Mouse (Mus musculus) embryonic stem cell, embryonic (primary cell): Measurements from ENCODE around the gene Gm38431.

Experiments
- CTCF ChIA-PET, 4 experiments: fragments of 300-600 bp in 2 of 4; fragments of 350-600 bp in 2 of 4; sonication (Branson Sonifier 250); formaldehyde crosslinking; loops; one replicate each; lab custom pipeline; 2022; ENCODE audit warnings: inconsistent platforms in 2 of 4; lab: Charles Lee
- POLR2A ChIA-PET, 4 experiments: fragments of 300-600 bp in 2 of 4; fragments of 350-600 bp in 2 of 4; sonication (Branson Sonifier 250); formaldehyde crosslinking; loops; one replicate each; lab custom pipeline; 2022; ENCODE audit warnings: antibody characterized with exemption in 4 of 4, inconsistent platforms in 1 of 4; lab: Charles Lee

Gene Gm38431

DNA sequence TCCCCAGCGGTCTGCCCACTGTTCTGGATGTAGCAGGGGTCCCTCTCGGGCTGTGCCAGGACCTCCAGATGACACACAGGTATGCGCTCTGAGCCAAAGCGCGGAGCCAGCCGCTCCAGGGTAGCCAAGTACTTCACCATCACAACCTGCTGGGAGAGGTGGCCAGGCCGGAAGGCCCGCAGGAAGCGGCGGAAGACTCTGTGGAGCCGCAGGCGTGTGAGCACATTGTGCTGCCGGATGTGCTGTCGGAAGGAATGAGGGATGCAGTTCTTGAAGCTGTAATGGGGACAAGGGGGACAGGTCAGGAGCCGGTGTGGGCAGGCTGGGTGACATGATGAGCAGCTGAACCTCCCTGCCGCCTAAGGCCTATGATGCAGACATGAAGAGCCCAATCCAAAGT is 29.7 kb upstream of the Gm38431 start:
- CTCF ChIA-PET, result interaction anchor here in 2 of 4 experiments (0.6 to 1.1 kb wide), 2 partner anchors 32 to 104 kb away, joined by 3 read pairs; no protein-coding TSS in a partner anchor
- POLR2A ChIA-PET, result interaction anchor here in 3 of 4 experiments (0.5 to 11.2 kb wide), 21 partner anchors 9 to 116 kb away, joined by 3 to 69 read pairs (median 4); partner anchors contain the start of genes Tyk2 (in 3 of the 3), Gm38431 (in 2 of the 3), Raver1 (in 2 of the 3) and Fdx1l (in 1 of the 3)

DNA sequence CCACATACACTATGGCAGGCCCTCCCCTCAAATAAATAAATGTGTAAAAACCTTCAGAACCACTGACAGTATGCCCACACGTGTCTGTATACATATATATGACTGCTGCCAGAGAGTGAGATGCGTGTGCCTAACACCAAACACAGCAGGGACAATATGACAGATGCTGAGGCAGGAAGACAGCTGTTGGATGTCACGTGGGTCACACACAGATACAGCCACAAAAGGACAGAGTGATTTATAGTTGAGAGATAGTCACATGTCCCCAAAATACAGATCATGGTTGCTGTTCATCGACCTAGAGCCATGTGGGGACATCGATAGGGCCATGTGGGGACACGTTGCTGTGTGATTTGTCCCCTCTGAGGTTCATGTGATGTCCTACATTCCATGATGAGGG is 25.3 kb upstream of the Gm38431 start:
- POLR2A ChIA-PET, result interaction anchor here in 3 of 4 experiments (0.9 to 11.2 kb wide), 8 partner anchors 9 to 34 kb away, joined by 3 to 69 read pairs (median 7); partner anchors contain the start of genes Gm38431 (in 3 of the 3), Raver1 (in 3 of the 3) and Tyk2 (in 1 of the 3)
- CTCF ChIA-PET, result no interaction called here

DNA sequence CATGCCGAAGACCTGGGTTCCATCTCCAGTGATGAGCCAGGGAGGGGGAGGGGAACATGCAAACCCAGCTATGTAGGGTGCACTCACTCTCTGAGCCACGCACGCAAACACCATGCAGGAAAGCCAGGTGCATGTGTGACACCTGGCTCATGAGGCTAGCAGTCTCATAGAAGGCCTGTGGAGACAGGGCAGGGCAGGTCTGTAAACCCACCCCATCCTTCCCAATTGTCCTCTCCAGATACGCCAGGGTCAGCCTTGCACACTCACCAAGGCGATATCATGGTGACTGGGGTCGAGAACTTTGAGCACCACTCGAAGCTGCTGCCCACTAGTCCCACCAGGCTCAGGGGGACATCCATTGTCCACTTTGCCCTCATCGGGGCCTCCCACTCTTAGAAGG is 23.3 kb upstream of the Gm38431 start:
- CTCF ChIA-PET, result interaction anchor here in 1 of 4 experiments (0.5 to 0.6 kb wide), 2 partner anchors 112 to 239 kb away, joined by 3 to 4 read pairs; no protein-coding TSS in a partner anchor
- POLR2A ChIA-PET, result interaction anchor here in 2 of 4 experiments (0.6 to 11.2 kb wide), 11 partner anchors 10 to 651 kb away, joined by 3 to 69 read pairs (median 4); partner anchors contain the start of genes Gm38431 (in 1 of the 2) and Raver1 (in 1 of the 2)

DNA sequence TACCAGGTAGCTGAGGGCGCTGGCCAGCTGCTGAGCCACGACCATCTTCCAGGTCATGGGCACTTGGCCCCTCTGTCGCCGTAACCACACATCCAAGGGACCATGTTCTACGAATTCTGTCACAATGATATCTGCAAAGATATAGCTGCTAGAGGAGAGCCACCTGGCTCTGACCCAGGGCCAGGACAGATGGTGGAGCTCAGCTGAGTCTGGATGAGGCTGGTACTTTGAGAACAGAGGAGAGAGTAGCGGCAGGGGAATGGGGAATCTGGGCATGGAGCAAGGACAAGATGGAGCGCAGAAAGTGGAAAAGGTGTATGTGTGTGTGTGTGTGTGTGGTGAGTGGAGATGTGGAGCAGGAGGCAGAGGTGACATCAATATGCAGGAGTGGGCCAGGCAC is 22.4 kb upstream of the Gm38431 start:
- CTCF ChIA-PET, result interaction anchor here in 1 of 4 experiments (0.6 kb wide), 1 partner anchor 238 kb away, joined by 4 read pairs; no protein-coding TSS in a partner anchor

DNA sequence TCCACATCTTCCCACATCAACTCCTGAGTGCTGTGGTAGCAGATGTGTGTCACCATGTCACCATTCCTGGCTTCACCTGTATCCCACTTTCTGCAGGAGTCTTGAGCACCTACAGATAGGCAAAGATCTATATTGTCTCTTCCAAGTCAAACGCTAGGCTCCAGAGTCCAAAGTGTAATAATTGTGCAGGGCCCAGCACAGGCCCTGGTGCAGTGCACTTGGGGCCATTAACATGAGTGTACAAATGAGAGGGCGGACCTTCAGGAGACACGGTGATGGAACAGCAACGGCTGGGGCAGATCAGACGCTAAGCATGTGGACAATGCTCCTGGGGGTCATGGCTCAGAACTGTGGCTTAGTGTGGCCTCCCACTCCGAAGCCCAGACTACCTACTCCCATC is 22.0 kb upstream of the Gm38431 start:
- ChIA-PET POLR2A (interaction anchor here in 3 of 4 experiments (0.8 to 11.2 kb wide), 6 partner anchors 10 to 30 kb away, joined by 3 to 69 read pairs (median 3); partner anchors contain the start of genes Gm38431 (in 2 of the 3) and Raver1 (in 2 of the 3)), CTCF (no interaction called here)

More for the DNA sequence above, 22.4 kb upstream of the Gm38431 start:
- POLR2A ChIA-PET, result interaction anchor here in 3 of 4 experiments (0.8 to 11.2 kb wide), 9 partner anchors 10 to 100 kb away, joined by 3 to 69 read pairs (median 3); partner anchors contain the start of genes Gm38431 (in 2 of the 3) and Raver1 (in 2 of the 3)

DNA sequence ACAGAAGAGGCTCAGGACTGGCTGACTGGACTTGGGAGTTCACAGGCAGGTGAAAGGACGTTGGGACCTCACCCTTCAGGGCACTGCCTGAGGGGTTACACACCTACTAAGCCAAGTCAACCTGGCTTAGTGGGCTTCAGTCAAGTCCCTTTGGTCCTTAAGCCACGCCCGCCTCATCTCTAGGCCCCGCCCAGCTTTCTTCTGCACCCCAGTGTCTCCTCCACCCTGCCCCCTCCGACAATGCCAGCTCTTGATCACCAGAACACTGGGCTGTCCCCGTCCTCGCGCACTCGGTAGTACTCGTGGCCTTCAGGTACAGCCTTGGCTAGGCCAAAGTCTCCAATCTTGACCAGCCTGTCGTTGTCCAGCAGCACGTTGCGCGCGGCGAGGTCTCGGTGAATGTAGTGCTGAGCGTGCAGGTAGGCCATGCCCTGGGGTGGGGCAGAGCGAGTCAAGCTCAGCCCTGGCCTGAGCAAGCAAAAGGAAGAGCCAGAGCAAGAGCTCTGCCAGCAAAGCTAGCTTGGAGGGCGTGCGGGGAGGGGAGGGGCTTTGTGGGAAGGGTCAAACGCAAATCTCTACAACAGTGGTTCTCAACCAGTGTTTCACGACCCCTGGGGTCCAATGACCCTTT is 15.9 kb upstream of the Gm38431 start:
- ChIA-PET CTCF (interaction anchor here in 3 of 4 experiments (0.5 to 1.3 kb wide), 6 partner anchors 12 to 113 kb away, joined by 3 to 4 read pairs (median 3); no protein-coding TSS in a partner anchor), POLR2A (interaction anchor here (0.5 to 18.0 kb wide), 17 partner anchors 7 to 230 kb away, joined by 3 to 294 read pairs (median 5); partner anchors contain the start of genes Gm38431 (in 3 of the 4) and Raver1 (in 3 of the 4))

DNA sequence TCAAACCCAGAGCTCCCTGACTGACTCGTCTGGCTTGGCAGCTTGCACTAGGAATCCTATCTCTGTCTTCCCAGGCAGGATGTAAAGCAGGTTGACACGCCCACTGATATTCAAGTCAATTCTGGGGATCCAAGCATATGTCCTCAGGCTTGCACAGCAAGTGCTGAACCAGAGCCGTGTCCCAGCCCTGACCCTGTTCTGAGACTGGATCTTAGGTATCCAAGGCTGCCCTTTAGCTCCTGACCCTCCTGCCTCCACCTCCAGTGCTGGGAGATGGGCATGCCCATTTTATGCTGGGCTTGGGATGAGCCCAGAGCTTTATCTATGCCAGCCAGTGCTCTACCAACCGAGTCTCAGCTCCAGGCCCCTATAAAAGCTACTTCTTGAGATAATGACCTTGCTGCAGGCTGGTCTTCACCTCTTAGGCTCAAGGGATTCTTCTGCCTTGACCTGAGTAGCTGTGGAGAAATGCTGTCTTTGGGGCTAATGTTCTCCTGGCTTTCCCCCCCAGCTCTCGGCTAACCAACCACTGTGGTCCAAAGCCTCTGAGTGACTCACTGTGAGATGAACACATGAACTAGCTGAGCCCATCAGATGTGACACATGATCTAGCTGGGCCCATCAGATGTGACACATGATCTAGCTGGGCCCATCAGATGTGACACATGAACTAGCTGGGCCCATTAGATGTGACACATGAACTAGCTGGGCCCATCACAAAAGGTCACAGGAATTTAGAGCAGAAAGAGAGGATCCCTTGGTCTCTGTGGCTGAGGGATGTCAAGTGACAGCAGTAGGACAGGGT is 14.2 kb upstream of the Gm38431 start:
- ChIA-PET CTCF (interaction anchor here in 2 of 4 experiments (0.6 to 0.9 kb wide), 2 partner anchors 40 to 55 kb away, joined by 3 to 6 read pairs; no protein-coding TSS in a partner anchor), POLR2A (interaction anchor here (0.8 to 18.0 kb wide), 13 partner anchors 8 to 89 kb away, joined by 3 to 294 read pairs (median 6); partner anchors contain the start of genes Gm38431 (in 4 of the 4), Raver1 (in 4 of the 4), Fdx1l (in 1 of the 4) and Gm49373 (in 1 of the 4))

DNA sequence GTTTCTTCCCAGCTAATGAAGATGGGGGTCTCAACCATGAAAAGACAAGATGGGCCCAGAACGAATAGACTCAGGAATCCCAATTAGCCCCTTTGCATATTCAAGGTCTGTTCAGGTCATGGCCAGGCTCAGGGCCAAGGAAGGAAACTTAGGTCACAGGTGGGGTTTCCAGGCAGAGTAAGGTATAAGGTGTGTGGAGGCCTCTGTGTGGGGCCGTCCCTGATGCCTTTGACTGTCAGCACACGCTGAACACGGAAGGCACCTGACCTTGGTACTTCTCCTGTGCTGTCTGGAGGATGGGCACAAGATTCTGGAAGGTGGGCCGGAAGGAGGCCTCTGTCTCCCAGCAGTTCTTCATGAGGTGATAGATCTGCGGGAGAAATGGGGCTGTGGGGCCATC is 13.0 kb upstream of the Gm38431 start:
- POLR2A ChIA-PET, result interaction anchor here in 3 of 4 experiments (0.5 to 18.0 kb wide), 14 partner anchors 7 to 177 kb away, joined by 3 to 294 read pairs (median 4); partner anchors contain the start of genes Gm38431 (in 3 of the 3), Raver1 (in 3 of the 3) and Tyk2 (in 1 of the 3)
- CTCF ChIA-PET, result interaction anchor here in 1 of 4 experiments (0.9 kb wide), 1 partner anchor 57 kb away, joined by 3 read pairs; no protein-coding TSS in a partner anchor

DNA sequence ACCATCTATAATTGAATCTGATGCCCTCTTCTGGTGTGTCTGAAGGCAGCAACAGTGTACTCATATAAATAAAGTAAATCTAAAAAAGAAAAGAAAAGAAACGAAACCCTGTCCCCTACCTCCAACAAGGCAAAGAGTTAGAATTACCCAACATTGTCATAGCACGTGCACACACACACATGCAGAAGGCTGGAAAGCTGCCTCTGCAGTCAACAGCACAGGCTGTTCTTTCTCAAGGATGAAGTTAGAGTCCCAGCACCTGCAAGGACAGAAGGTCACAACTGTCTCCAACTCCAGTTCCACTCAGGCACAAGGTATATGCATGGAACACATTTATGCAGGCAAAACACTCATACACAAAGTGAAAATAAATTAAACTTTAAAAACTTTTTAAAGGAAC is 10.3 kb upstream of the Gm38431 start:
- CTCF ChIA-PET, result no interaction called here
- POLR2A ChIA-PET, result interaction anchor here in 2 of 4 experiments (14.9 to 18.0 kb wide), 2 partner anchors 11 to 15 kb away, joined by 254 to 294 read pairs; partner anchors contain the start of genes Gm38431 (in 2 of the 2) and Raver1 (in 2 of the 2)

DNA sequence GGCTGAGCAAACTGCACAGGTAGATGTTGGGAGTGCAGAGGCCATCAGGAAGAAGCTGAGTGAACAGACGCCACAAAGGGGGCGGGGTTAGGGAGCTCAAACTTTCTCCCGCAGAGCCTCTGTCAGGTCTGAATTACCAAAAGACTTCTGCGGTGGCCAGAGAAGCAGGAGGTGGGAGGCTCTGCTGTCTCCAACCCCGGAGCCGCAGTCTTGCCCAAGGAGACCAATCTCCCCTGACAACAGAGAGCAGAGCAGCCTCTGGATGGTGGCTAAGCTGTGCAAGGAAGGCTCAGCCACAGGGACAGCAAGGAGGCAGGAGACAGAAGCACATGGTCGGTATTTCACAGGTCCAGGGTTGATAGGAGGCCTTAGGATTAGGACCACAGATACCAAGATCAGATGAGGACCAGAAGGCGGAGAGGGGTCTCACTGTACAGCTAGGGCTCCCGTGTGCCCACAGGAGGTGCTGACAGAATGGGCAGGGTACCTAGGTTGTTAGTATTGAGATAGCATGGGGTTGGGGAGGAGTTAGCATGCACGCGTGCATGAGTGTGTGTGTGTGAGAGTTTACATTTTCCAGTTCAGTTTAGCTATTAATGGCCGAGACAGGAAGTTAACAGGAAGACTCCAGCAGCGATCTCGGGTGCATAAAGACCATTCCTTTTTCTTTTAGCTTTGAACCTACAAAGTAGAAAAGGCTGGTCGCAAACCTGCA is 8.8 kb upstream of the Gm38431 start:
- CTCF ChIA-PET, result interaction anchor here (0.6 to 2.1 kb wide), 15 partner anchors 9 to 442 kb away, joined by 3 to 13 read pairs (median 5); partner anchors contain the start of genes Eif3g (in 1 of the 4), Gm38431 (in 1 of the 4) and Raver1 (in 1 of the 4)
- POLR2A ChIA-PET, result interaction anchor here (0.5 to 18.0 kb wide), 37 partner anchors 8 to 446 kb away, joined by 3 to 294 read pairs (median 5); partner anchors contain the start of genes Gm38431 (in 3 of the 4), Raver1 (in 3 of the 4), Fdx1l (in 2 of the 4) and Tyk2 (in 2 of the 4)

DNA sequence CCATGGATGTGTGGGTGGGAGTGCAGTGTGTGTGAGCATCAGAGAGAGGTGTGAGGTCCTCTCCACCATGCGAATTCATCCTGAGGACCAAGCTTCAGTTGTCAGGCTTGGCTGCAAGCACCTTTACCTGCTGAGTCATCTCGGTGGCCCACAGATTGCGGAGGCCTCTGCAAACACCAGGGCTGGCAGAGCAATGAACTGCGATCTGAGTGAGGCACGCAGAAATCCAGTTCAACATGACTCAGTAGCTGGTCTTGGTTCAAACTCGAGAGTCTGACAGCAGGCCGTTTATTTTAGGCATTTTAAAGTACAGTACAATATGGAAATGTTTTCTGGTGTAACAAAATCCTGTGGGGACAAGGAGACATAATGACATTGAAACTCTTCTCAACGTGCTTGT is 6.0 kb upstream of the Gm38431 start:
- CTCF ChIA-PET, result no interaction called here
- POLR2A ChIA-PET, result interaction anchor here (0.7 to 18.0 kb wide), 13 partner anchors 7 to 220 kb away, joined by 3 to 294 read pairs (median 3); partner anchors contain the start of genes Gm38431 (in 2 of the 4), Raver1 (in 2 of the 4), Fdx1l (in 1 of the 4) and Gm49373 (in 1 of the 4)

DNA sequence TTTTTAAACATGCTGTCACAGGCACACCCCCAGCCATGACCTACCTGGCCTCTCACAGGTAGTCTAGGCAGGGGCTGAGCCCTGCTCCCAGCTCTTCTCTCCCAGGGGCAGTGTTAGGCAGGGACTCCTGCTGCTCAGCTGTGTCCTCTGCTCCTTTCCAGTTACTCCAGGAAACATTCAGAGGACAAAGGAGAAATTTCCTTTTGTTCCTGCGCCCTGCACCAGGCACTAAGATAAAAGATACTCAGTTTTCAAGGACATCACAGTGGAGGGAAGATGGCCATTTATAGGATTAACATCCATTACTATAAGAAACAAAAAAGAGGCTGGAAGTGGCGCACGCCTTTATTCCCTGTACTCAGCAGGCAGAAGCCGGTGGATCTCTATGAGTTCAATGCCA is 4.2 kb upstream of the Gm38431 start:
- ChIA-PET CTCF (interaction anchor here in 3 of 4 experiments (0.6 to 1.4 kb wide), 7 partner anchors 12 to 197 kb away, joined by 3 to 7 read pairs (median 3); partner anchors contain the start of genes Eif3g (in 1 of the 3) and Tyk2 (in 1 of the 3)), POLR2A (interaction anchor here in 3 of 4 experiments (0.6 to 18.0 kb wide), 13 partner anchors 9 to 205 kb away, joined by 3 to 294 read pairs (median 3); partner anchors contain the start of genes Fdx1l (in 2 of the 3), Gm49373 (in 2 of the 3), Icam1 (in 2 of the 3) and Gm38431 (in 1 of the 3))

DNA sequence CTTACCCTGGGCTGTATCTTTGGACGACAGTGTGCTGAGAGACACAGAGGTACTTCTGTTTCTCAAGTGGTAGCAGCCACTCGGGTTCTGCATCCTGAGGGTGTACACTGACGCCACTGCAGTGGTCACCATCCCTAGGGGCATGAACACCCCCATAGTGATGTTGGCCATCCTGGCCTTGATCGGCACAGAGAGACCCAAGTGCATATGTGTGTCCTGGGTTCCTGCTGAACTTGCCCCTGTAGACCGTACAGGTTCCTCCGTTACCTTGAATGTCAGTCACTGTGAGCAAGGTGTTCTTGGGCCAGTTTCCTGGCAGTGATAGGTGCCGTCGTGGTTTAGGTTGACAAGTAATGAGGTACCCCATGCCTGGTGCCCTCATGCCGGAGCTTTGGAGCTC is 1.6 kb upstream of the Gm38431 start:
- ChIA-PET POLR2A (interaction anchor here in 3 of 4 experiments (0.5 to 14.3 kb wide), 17 partner anchors 10 to 453 kb away, joined by 3 to 353 read pairs (median 24); partner anchors contain the start of genes Fdx1l (in 2 of the 3), Gm49373 (in 2 of the 3), Angptl6 (in 1 of the 3) and Icam1 (in 1 of the 3)), CTCF (no interaction called here)

DNA sequence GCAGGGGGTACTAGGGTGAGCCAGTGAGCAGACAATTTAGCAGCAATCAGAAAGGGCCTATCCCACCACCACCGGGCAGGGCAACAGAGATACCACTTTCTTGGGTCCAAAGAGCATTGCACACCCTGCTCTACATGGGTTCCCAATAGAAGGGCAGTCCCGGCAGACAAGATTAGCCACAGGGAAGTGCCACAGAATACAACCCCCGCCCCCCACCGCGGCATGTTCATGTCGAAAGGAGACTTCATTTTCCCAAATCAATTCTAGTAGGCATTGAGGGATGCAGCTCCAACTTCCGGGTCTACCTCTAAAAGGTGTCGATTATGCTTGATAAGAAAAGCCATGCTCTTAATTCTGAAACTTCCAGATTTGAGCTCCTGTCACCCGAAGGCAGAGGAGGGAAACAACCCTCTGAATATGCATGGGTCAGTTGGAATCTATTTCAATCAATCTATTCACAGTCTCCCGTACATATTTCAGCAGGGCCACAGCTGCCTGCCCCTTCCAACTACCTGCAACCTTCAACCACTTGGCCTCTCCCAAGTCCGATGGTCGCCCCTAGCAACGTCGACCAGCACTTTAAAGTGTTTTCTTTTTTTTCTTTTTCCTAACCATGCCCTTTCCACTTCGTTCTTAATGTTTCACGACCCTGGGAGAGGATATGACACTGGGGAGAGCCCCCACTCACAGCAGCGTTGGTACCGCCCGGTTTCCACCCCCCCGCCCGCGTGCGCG is 658 bp downstream of the Gm38431 start:
- POLR2A ChIA-PET, result interaction anchor here (0.6 to 14.3 kb wide), 204 partner anchors 7 to 1074 kb away, joined by 3 to 353 read pairs (median 5); partner anchors contain the start of genes Eif3g (in 3 of the 4), Fdx1l (in 3 of the 4), Gm49373 (in 3 of the 4) and Icam4 (in 3 of the 4)
- CTCF ChIA-PET, result interaction anchor here in 2 of 4 experiments (0.7 to 1.8 kb wide), 7 partner anchors 9 to 311 kb away, joined by 3 to 7 read pairs (median 5); partner anchors contain the start of gene Eif3g (in 1 of the 2)

DNA sequence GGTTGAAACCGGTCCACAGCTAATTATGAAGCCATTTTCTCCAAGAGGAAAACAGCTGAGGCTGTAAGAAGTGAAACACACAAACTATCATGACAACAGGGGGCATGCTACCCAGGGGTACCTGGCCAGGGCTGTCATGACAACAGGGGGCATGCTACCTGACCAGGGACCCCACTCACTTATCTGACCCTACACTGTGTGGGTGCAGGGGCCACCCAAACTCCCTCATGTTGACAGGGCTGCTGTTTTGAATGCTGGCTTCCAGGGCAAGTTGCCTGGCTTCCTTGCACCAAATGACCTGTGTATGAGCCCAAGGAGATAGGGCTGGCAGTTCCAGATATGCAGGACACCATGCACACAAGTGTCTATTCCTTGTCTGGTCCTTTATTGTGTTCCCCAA is 1.3 kb downstream of the Gm38431 start:
- POLR2A ChIA-PET, result interaction anchor here (0.8 to 14.3 kb wide), 56 partner anchors 10 to 446 kb away, joined by 3 to 353 read pairs (median 15); partner anchors contain the start of genes Gm49373 (in 3 of the 4), Icam4 (in 3 of the 4), Zglp1 (in 3 of the 4) and Fdx1l (in 2 of the 4)
- CTCF ChIA-PET, result interaction anchor here in 2 of 4 experiments (1.1 to 1.8 kb wide), 2 partner anchors 60 to 212 kb away, joined by 3 to 7 read pairs; no protein-coding TSS in a partner anchor
